14 mouse cellular contexts compared by ENCODE assay signal in genomic region chr1:127756331-127757163, GRCm38 (mm10). TPM values are rescaled to one million over a fixed set of nuclear protein-coding genes. Genes with fewer than 3 reads are reported as not detected.
DNase-seq lines count a peak whose midpoint lies in the region; ATAC-seq and TF ChIP-seq lines count a peak whose summit lies in the region.
"Had no signal": no experiment of that assay in that cellular context is flagged by ENCODE, and none has a peak within 500 bp of the region (broad histone marks: within the 10 kb centered on the region; RNA-seq: fewer than 3 reads in every experiment).

No protein-coding gene starts in this region.

- no peak for ATAC-seq in forebrain, embryonic 11.5 days (replicated peaks; ENCODE audit: low FRiP score)
- ATAC-seq in forebrain, embryonic 15.5 days (replicated peaks) = no peak
- ATAC-seq in stomach, embryonic 14.5 days (ENCODE audit: insufficient number of reproducible peaks, insufficient read depth, low FRiP score, low read depth) = peak; percentile 83; the same call in 1 of the 2 replicates
- no peak; the same call in 1 of the 2 replicates for ATAC-seq in stomach, postnatal 0 days (ENCODE audit: low FRiP score, low TSS enrichment)
- ATAC-seq in liver, embryonic 16.5 days (ENCODE audit: low read depth) = peak; percentile 100
- ATAC-seq: hindbrain, postnatal 0 days had no signal

- H3K4me2 ChIP-seq in forebrain, embryonic 11.5 days (ENCODE audit: low read depth, low read length, severe bottlenecking) = no peak overlapping the region
- no peak overlapping the region for H3K4me2 ChIP-seq in forebrain, embryonic 15.5 days (replicated peaks)
- H3K4me2 ChIP-seq in stomach, embryonic 14.5 days (replicated peaks; ENCODE audit: low read depth, low read length) = no peak overlapping the region
- H3K4me2 ChIP-seq in stomach, postnatal 0 days (replicated peaks; ENCODE audit: low read depth) = no peak overlapping the region
- peak overlapping the region; percentile 77 for H3K4me2 ChIP-seq in liver, embryonic 16.5 days (ENCODE audit: low read depth, low read length)
- H3K4me2 ChIP-seq: embryonic facial prominence, embryonic 13.5 days had no signal

- TF ChIP-seq CTCF in stomach, postnatal 0 days (IDR thresholded peaks at IDR 0.05; ENCODE audit: low read depth) = no peak

- TF ChIP-seq EP300 in stomach, postnatal 0 days (optimal IDR thresholded peaks at IDR 0.05) = no peak

- 68% methylated on average over 5 of the region's 5 CpGs for WGBS in forebrain, embryonic 11.5 days
- 77% methylated on average over 5 of the region's 5 CpGs for WGBS in forebrain, embryonic 15.5 days
- 64% methylated on average over 5 of the region's 5 CpGs for WGBS in stomach, embryonic 14.5 days
- WGBS in stomach, postnatal 0 days = 63% methylated on average over 5 of the region's 5 CpGs
- WGBS in liver, embryonic 16.5 days (ENCODE audit: insufficient replicate concordance) = 20% methylated on average over 5 of the region's 5 CpGs

- no peaks in the 10 kb centered on the region for H3K36me3 ChIP-seq in forebrain, embryonic 11.5 days (ENCODE audit: control insufficient read depth, insufficient read depth, low read length)
- H3K36me3 ChIP-seq in forebrain, embryonic 15.5 days = no peaks in the 10 kb centered on the region
- H3K36me3 ChIP-seq in stomach, embryonic 14.5 days (ENCODE audit: control insufficient read depth, insufficient read depth, low read length) = no peaks in the 10 kb centered on the region
- no peaks in the 10 kb centered on the region for H3K36me3 ChIP-seq in stomach, postnatal 0 days (ENCODE audit: control insufficient read depth, insufficient read depth, low read length)
- H3K36me3 ChIP-seq in liver, embryonic 16.5 days (ENCODE audit: control insufficient read depth, insufficient read depth) = no peaks in the 10 kb centered on the region
- H3K36me3 ChIP-seq: embryonic facial prominence, embryonic 13.5 days had no signal

- DNase-seq in forebrain, embryonic 11.5 days (ENCODE audit: low spot score) = no peak
- DNase-seq in stomach, postnatal 0 days (ENCODE audit: low spot score) = no peak
- DNase-seq in urinary bladder, postnatal 4 days (ENCODE audit: low spot score in 2 of 2) = no peak
- no peak for DNase-seq in urinary bladder, adult 2 months (ENCODE audit: low spot score)
- DNase-seq in thymus, postnatal 0 days (ENCODE audit: low spot score) = no peak
- DNase-seq: adrenal gland, adult 8-10 months; cerebellum, adult 2 months; kidney, postnatal 36 days; lung, postnatal 36 days had no signal

- no peaks in the 10 kb centered on the region for H3K27me3 ChIP-seq in forebrain, embryonic 11.5 days (ENCODE audit: control insufficient read depth, insufficient read depth, low read length)
- no peaks in the 10 kb centered on the region for H3K27me3 ChIP-seq in forebrain, embryonic 15.5 days
- no peaks in the 10 kb centered on the region for H3K27me3 ChIP-seq in stomach, embryonic 14.5 days (ENCODE audit: control insufficient read depth, insufficient read depth, low read length)
- H3K27me3 ChIP-seq in stomach, postnatal 0 days (ENCODE audit: control insufficient read depth, insufficient read depth, low read length) = no peaks in the 10 kb centered on the region
- H3K27me3 ChIP-seq in liver, embryonic 16.5 days (ENCODE audit: control insufficient read depth, insufficient read depth, low read depth, low read length) = no peaks in the 10 kb centered on the region
- H3K27me3 ChIP-seq: embryonic facial prominence, embryonic 13.5 days had no signal

- H3K27ac ChIP-seq in forebrain, embryonic 11.5 days (ENCODE audit: low read depth, low read length) = 0 out of 2 replicates have a peak overlapping the region, but pooled peaks have one; percentile 6
- no peak overlapping the region for H3K27ac ChIP-seq in forebrain, embryonic 15.5 days (replicated peaks)
- no peak overlapping the region for H3K27ac ChIP-seq in stomach, embryonic 14.5 days (ENCODE audit: low read length)
- H3K27ac ChIP-seq in stomach, postnatal 0 days (replicated peaks) = no peak overlapping the region
- peak overlapping the region; percentile 96 for H3K27ac ChIP-seq in liver, embryonic 16.5 days (ENCODE audit: low read length)
- H3K27ac ChIP-seq: embryonic facial prominence, embryonic 13.5 days; hindbrain, postnatal 0 days had no signal

- no peaks in the 10 kb centered on the region for H3K9me3 ChIP-seq in forebrain, embryonic 11.5 days (ENCODE audit: control insufficient read depth, low read length)
- no peaks in the 10 kb centered on the region for H3K9me3 ChIP-seq in forebrain, embryonic 15.5 days
- H3K9me3 ChIP-seq in stomach, embryonic 14.5 days (ENCODE audit: control insufficient read depth, low read depth, low read length) = no peaks in the 10 kb centered on the region
- H3K9me3 ChIP-seq in stomach, postnatal 0 days (ENCODE audit: control insufficient read depth, low read length) = no peaks in the 10 kb centered on the region
- no peaks in the 10 kb centered on the region for H3K9me3 ChIP-seq in liver, embryonic 16.5 days (replicated peaks; ENCODE audit: control insufficient read depth, low read length)
- H3K9me3 ChIP-seq: embryonic facial prominence, embryonic 13.5 days had no signal

- no peak overlapping the region for H3K9ac ChIP-seq in forebrain, embryonic 11.5 days (ENCODE audit: low read length)
- H3K9ac ChIP-seq in forebrain, embryonic 15.5 days (replicated peaks) = no peak overlapping the region
- H3K9ac ChIP-seq in stomach, embryonic 14.5 days (replicated peaks; ENCODE audit: low read depth, low read length) = no peak overlapping the region
- no peak overlapping the region for H3K9ac ChIP-seq in stomach, postnatal 0 days (ENCODE audit: low read length)
- H3K9ac ChIP-seq in liver, embryonic 16.5 days (ENCODE audit: low read depth, low read length) = peak overlapping the region; percentile 64
- H3K9ac ChIP-seq: embryonic facial prominence, embryonic 13.5 days had no signal

- no peak overlapping the region for H3K4me3 ChIP-seq in forebrain, embryonic 11.5 days (ENCODE audit: low read depth, low read length)
- no peak overlapping the region for H3K4me3 ChIP-seq in forebrain, embryonic 15.5 days
- H3K4me3 ChIP-seq in stomach, embryonic 14.5 days (ENCODE audit: low read depth, low read length) = no peak overlapping the region
- H3K4me3 ChIP-seq in stomach, postnatal 0 days (ENCODE audit: low read depth, low read length) = no peak overlapping the region
- peak overlapping the region; percentile 51 for H3K4me3 ChIP-seq in liver, embryonic 16.5 days (ENCODE audit: low read depth, low read length)
- H3K4me3 ChIP-seq: embryonic facial prominence, embryonic 13.5 days had no signal

- no peaks in the 10 kb centered on the region for H3K4me1 ChIP-seq in forebrain, embryonic 11.5 days (replicated peaks; ENCODE audit: control insufficient read depth, insufficient read depth, low read length)
- H3K4me1 ChIP-seq in forebrain, embryonic 15.5 days = no peaks in the 10 kb centered on the region
- H3K4me1 ChIP-seq in stomach, embryonic 14.5 days (ENCODE audit: control insufficient read depth, insufficient read depth, low read length) = no peaks in the 10 kb centered on the region
- no peaks in the 10 kb centered on the region for H3K4me1 ChIP-seq in stomach, postnatal 0 days (replicated peaks; ENCODE audit: control insufficient read depth, insufficient read depth)
- peaks cover 38% of the 10 kb centered on the region for H3K4me1 ChIP-seq in liver, embryonic 16.5 days (ENCODE audit: control insufficient read depth, low read depth, low read length)
- H3K4me1 ChIP-seq: embryonic facial prominence, embryonic 13.5 days had no signal

RNA-seq across cellular contexts. Expression of gene Ccnt2, which starts 17.4 kb away (rescaled TPM):
- polyA plus RNA-seq in forebrain, embryonic 11.5 days (2014; fragmentation: Nextera tagmentation; extraction: Ambion mirVana) = 109 and 123 TPM in 2 replicates
- polyA plus RNA-seq in forebrain, embryonic 15.5 days (2015; fragmentation: Nextera tagmentation; extraction: Ambion mirVana) = 109 and 115 TPM in 2 replicates
- 94.3 and 95.3 TPM in 2 replicates for polyA plus RNA-seq in stomach, embryonic 14.5 days (2014; fragmentation: Nextera tagmentation; extraction: Ambion mirVana)
- polyA plus RNA-seq in stomach, postnatal 0 days (2015; fragmentation: Nextera tagmentation; extraction: Ambion mirVana) = 24.7 and 30.1 TPM in 2 replicates
- 28.1 and 31.9 TPM in 2 replicates for polyA plus RNA-seq in liver, embryonic 16.5 days (2015; fragmentation: Nextera tagmentation; extraction: Ambion mirVana)
- 39.7 and 39.8 TPM in 2 replicates for polyA plus RNA-seq in urinary bladder, adult 2 months (2012; rRNA removed)
- polyA plus RNA-seq in thymus, postnatal 0 days (2015; fragmentation: Nextera tagmentation; extraction: Ambion mirVana) = 40.4 and 59.7 TPM in 2 replicates

RNA-seq across cellular contexts. Expression of gene Acmsd, which starts 27.3 kb away (rescaled TPM):
- 0.23 TPM in 1 of 2 replicates, not detected in the other for polyA plus RNA-seq in forebrain, embryonic 11.5 days (2014; fragmentation: Nextera tagmentation; extraction: Ambion mirVana)
- 0.09 TPM in 1 of 2 replicates, not detected in the other for polyA plus RNA-seq in forebrain, embryonic 15.5 days (2015; fragmentation: Nextera tagmentation; extraction: Ambion mirVana)
- polyA plus RNA-seq in stomach, embryonic 14.5 days (2014; fragmentation: Nextera tagmentation; extraction: Ambion mirVana) = 0.11 and 0.16 TPM in 2 replicates
- polyA plus RNA-seq in stomach, postnatal 0 days (2015; fragmentation: Nextera tagmentation; extraction: Ambion mirVana) = not detected in 2 replicates
- polyA plus RNA-seq in liver, embryonic 16.5 days (2015; fragmentation: Nextera tagmentation; extraction: Ambion mirVana) = 4.7 and 5.6 TPM in 2 replicates
- not detected in 2 replicates for polyA plus RNA-seq in urinary bladder, adult 2 months (2012; rRNA removed)
- polyA plus RNA-seq in thymus, postnatal 0 days (2015; fragmentation: Nextera tagmentation; extraction: Ambion mirVana) = not detected in 2 replicates
- polyA plus RNA-seq: embryonic facial prominence, embryonic 13.5 days; hindbrain, postnatal 0 days had no signal

Comparison
In these comparisons a context has a peak if more than half of its experiments do, and no peak if none do; other contexts are left out.
1. ATAC-seq: peak in stomach, embryonic 14.5 days (single experiment) and liver, embryonic 16.5 days (single experiment); none in forebrain, embryonic 11.5 days (single experiment), forebrain, embryonic 15.5 days (single experiment) and stomach, postnatal 0 days (single experiment).
2. H3K27ac ChIP-seq: peak in forebrain, embryonic 11.5 days (single experiment) and liver, embryonic 16.5 days (single experiment); none in forebrain, embryonic 15.5 days (single experiment), stomach, embryonic 14.5 days (single experiment) and stomach, postnatal 0 days (single experiment).